Mouse (Mus musculus): ENCODE data around the gene Elf2. TPM values are rescaled to one million over a fixed set of nuclear protein-coding genes. Genes with fewer than 3 reads are reported as not detected.
A peak's percentile ranks its signal among the peaks of the same experiment; 100 is the strongest.

The Elf2 gene
- polyA plus RNA-seq, 1 experiment, result 21.2 TPM

DNA sequence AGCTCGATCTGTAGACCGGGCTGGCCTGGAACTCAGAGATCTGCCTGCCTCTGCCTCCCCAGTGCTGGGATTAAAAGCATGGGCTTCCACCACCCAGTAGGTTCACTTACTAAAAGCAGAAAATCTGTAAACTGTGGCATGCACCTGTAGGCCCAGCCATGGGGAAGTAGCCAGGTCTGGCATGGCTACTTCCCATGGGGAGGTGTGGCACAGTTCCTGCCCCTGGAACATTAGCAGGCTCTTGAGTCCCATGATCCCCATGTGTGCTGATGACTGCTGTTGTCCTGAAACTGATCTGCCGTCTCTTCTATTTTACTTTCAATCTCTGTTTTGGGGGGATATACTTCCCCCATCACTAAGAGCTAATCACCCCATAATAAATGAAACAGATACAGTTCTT lies 127.4 kb downstream of the Elf2 start:
- TF ChIP-seq POLR2A (IDR thresholded peaks at IDR 0.05; ENCODE audit: low read depth, low read length), result no peak
- TF ChIP-seq CTCF (IDR thresholded peaks at IDR 0.05; ENCODE audit: extremely low read depth, insufficient read length, insufficient replicate concordance, low read depth, low read length), result no peak
- no peak overlapping the region for H3K4me3 ChIP-seq (ENCODE audit: low read depth, low read length)
- WGBS, result 95% methylated on average over 3 of the region's 3 CpGs
- no peak overlapping the region for H3K27ac ChIP-seq (ENCODE audit: insufficient read depth, low read depth, low read length)
- no peaks in the 10 kb centered on the region for H3K27me3 ChIP-seq (ENCODE audit: control insufficient read depth, insufficient read depth, low read length)
- H3K4me1 ChIP-seq (ENCODE audit: control insufficient read depth, insufficient read depth, insufficient read length, low read length), result no peaks in the 10 kb centered on the region
- no peaks in the 10 kb centered on the region for H3K36me3 ChIP-seq (ENCODE audit: control insufficient read depth, insufficient read depth, low read length)

DNA sequence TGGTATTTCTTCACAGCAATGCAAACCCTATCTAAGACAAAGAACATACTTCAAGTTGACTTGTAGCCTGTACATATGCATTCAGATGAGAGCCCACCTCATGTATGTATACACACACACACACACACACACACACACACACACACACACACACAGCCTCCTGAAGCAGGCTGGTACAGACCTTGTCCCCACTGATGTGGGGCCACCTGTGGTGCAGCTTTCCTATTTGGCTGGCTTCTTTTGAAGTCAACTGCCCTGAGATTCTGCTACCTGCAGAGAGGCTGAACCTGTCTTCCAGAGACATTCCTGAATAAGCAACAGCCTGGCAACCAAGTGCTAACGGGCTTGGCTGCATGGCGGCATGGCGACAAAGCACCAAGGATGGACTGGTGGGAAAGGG lies 130.0 kb downstream of the Elf2 start:
- Histone ChIP-seq H3K36me3 (ENCODE audit: control insufficient read depth, insufficient read depth, low read length) (no peaks in the 10 kb centered on the region), H3K27ac (ENCODE audit: insufficient read depth, low read depth, low read length) (no peak overlapping the region), H3K27me3 (ENCODE audit: control insufficient read depth, insufficient read depth, low read length) (no peaks in the 10 kb centered on the region), H3K4me1 (ENCODE audit: control insufficient read depth, insufficient read depth, insufficient read length, low read length) (no peaks in the 10 kb centered on the region), H3K4me3 (ENCODE audit: low read depth, low read length) (no peak overlapping the region)
- 97% methylated on average over 3 of the region's 3 CpGs for WGBS
- no peak for TF ChIP-seq POLR2A (IDR thresholded peaks at IDR 0.05; ENCODE audit: low read depth, low read length)
- no peak for TF ChIP-seq CTCF (IDR thresholded peaks at IDR 0.05; ENCODE audit: extremely low read depth, insufficient read length, insufficient replicate concordance, low read depth, low read length)

DNA sequence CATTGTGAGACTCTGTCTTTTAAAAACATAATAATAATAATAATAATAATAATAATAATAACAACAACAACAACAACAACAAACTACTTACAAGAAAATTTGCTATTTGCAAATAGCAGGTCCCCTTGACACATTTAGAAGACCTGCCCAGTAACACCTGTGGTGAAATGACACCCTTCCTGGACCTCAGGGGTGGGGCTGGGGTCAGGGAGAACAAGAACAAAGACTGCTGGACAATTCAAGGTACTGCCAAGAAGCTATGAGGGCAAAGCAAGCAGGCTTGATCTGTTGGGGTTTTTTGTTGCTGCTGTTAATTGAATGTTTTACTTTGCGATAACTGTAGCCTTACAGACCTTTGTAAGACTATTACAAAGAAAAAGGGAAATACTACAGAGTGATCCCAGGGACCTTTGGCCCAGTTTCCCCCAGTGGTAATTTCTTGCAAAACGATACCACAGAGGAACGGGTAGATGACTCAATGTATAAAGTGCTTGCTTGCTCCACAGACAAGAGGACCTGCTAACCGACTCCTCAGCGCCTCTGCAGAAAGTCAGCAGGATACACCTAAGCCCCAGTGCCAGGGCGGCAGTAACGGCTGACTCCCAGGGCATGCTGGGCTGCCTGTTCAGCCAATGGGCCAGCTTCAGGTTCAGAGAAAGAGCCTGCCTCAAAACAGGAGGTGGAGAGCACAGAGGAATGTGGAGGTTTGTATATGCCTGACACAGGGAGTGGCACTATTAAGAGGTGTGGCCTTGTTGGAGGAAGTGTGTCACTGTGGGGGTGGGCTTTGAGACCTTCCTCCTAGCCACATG lies 130.8 kb downstream of the Elf2 start:
- Histone ChIP-seq H3K36me3 (ENCODE audit: control insufficient read depth, insufficient read depth, low read length) (no peaks in the 10 kb centered on the region), H3K27me3 (ENCODE audit: control insufficient read depth, insufficient read depth, low read length) (no peaks in the 10 kb centered on the region), H3K4me3 (ENCODE audit: low read depth, low read length) (no peak overlapping the region), H3K27ac (ENCODE audit: insufficient read depth, low read depth, low read length) (no peak overlapping the region), H3K4me1 (ENCODE audit: control insufficient read depth, insufficient read depth, insufficient read length, low read length) (no peaks in the 10 kb centered on the region)
- WGBS, result 81% methylated on average over 7 of the region's 7 CpGs
- TF ChIP-seq POLR2A (IDR thresholded peaks at IDR 0.05; ENCODE audit: low read depth, low read length), result no peak

DNA sequence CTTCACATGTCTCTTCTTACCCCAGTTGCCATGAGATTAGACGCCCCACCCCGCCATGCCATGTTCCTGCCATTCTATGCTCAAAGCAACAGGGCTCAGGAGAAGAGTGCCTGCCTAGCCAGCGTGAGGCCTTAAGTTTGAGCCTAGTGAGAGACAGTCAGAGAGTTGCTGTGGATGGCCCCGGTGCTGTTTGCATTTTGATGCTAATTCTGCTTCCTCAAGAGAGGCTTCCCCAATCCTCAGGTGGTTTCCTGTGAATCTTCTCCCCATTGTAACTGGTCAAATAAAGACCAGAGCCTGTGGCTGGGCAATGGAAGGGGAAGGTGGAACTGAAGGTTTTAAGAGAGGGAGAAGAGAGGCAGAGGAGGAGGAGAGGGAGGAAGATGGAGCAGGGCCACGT lies 131.8 kb downstream of the Elf2 start:
- TF ChIP-seq POLR2A (IDR thresholded peaks at IDR 0.05; ENCODE audit: low read depth, low read length) (no peak), CTCF (IDR thresholded peaks at IDR 0.05; ENCODE audit: extremely low read depth, insufficient read length, insufficient replicate concordance, low read depth, low read length) (no peak)
- H3K36me3 ChIP-seq (ENCODE audit: control insufficient read depth, insufficient read depth, low read length), result no peaks in the 10 kb centered on the region
- no peaks in the 10 kb centered on the region for H3K4me1 ChIP-seq (ENCODE audit: control insufficient read depth, insufficient read depth, insufficient read length, low read length)
- H3K4me3 ChIP-seq (ENCODE audit: low read depth, low read length), result no peak overlapping the region
- 76% methylated on average over 5 of the region's 5 CpGs for WGBS
- no peak overlapping the region for H3K27ac ChIP-seq (ENCODE audit: insufficient read depth, low read depth, low read length)
- no peaks in the 10 kb centered on the region for H3K27me3 ChIP-seq (ENCODE audit: control insufficient read depth, insufficient read depth, low read length)

DNA sequence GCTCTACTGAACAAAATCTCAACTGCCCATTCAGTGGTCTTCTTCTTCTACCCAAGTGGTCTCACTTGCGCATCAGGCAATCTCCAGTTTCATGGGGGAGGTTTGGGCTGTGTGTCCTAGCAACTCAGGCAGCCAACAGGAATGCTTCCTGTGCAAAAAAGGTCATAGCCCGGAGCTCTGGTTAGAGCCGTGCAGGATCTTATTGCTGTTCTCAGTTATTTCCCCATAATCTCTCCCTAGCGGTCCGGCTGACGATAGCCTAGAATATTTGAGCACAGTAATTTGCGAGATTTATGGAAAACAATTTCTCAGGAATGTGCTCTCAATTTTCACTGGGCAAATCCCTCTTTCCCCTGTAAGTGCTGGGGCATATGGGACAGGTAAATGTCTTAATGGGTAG lies 133.9 kb downstream of the Elf2 start:
- TF ChIP-seq CTCF (IDR thresholded peaks at IDR 0.05; ENCODE audit: extremely low read depth, insufficient read length, insufficient replicate concordance, low read depth, low read length), result no peak
- no peak for TF ChIP-seq POLR2A (IDR thresholded peaks at IDR 0.05; ENCODE audit: low read depth, low read length)
- Histone ChIP-seq H3K4me3 (ENCODE audit: low read depth, low read length) (no peak overlapping the region), H3K27me3 (ENCODE audit: control insufficient read depth, insufficient read depth, low read length) (no peaks in the 10 kb centered on the region), H3K4me1 (ENCODE audit: control insufficient read depth, insufficient read depth, insufficient read length, low read length) (peaks cover 7% of the 10 kb centered on the region; the same call in 1 of the 2 replicates), H3K36me3 (ENCODE audit: control insufficient read depth, insufficient read depth, low read length) (no peaks in the 10 kb centered on the region), H3K27ac (ENCODE audit: insufficient read depth, low read depth, low read length) (no peak overlapping the region)
- WGBS, result 84% methylated on average over 7 of the region's 7 CpGs

DNA sequence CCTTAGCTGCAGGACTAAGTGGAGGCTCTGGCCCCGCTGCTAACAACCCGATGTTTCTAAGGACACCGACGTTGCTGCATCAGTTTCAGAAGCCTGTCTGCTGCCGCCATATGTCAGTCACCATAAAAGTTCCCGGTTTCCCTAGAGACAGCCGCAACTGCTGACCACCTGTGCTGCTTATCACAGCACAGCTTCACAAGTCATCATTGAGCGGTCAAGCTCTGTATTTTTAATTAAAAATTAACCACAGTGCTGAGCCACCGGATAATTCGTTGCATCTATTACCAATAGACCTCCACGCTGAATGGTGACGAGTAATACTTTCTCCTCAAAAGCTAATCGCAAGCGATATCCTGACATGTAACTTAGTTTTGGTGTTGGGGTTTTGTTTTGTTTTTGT lies 135.6 kb downstream of the Elf2 start:
- no peak for TF ChIP-seq POLR2A (IDR thresholded peaks at IDR 0.05; ENCODE audit: low read depth, low read length)
- TF ChIP-seq CTCF (IDR thresholded peaks at IDR 0.05; ENCODE audit: extremely low read depth, insufficient read length, insufficient replicate concordance, low read depth, low read length), result no peak
- Histone ChIP-seq H3K27me3 (ENCODE audit: control insufficient read depth, insufficient read depth, low read length) (no peaks in the 10 kb centered on the region), H3K36me3 (ENCODE audit: control insufficient read depth, insufficient read depth, low read length) (no peaks in the 10 kb centered on the region), H3K4me3 (ENCODE audit: low read depth, low read length) (no peak overlapping the region), H3K27ac (ENCODE audit: insufficient read depth, low read depth, low read length) (no peak overlapping the region), H3K4me1 (ENCODE audit: control insufficient read depth, insufficient read depth, insufficient read length, low read length) (peaks cover 8% of the 10 kb centered on the region; the same call in 1 of the 2 replicates)
- 55% methylated on average over 14 of the region's 14 CpGs for WGBS

DNA sequence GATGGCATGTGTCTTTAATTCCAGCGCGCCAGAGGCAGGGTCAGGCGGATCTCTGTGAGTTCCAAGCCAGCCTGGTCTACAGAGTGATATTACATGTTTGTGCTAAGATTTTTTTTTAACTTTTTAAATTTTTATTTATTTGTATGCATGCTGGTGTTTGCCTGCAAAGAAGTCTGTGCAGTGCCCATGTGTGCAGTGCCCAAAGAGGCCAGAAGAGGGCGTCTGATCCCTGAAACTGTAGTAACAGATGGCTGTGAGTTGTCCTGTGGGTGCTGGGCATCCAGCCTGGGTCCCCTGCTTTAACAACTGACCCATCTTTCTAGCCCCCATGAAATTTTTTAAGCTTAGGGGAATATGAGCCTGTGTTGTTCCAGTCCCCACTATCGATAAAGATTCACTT lies 136.0 kb downstream of the Elf2 start:
- Histone ChIP-seq H3K4me1 (ENCODE audit: control insufficient read depth, insufficient read depth, insufficient read length, low read length) (peaks cover 8% of the 10 kb centered on the region; the same call in 1 of the 2 replicates), H3K27ac (ENCODE audit: insufficient read depth, low read depth, low read length) (no peak overlapping the region)
- 90% methylated on average over 5 of the region's 5 CpGs for WGBS

More for the DNA sequence above, 136.0 kb downstream of the Elf2 start:
- no peak overlapping the region for H3K4me3 ChIP-seq (ENCODE audit: low read depth, low read length)
- no peaks in the 10 kb centered on the region for H3K27me3 ChIP-seq (ENCODE audit: control insufficient read depth, insufficient read depth, low read length)
- no peaks in the 10 kb centered on the region for H3K36me3 ChIP-seq (ENCODE audit: control insufficient read depth, insufficient read depth, low read length)
- TF ChIP-seq CTCF (IDR thresholded peaks at IDR 0.05; ENCODE audit: extremely low read depth, insufficient read length, insufficient replicate concordance, low read depth, low read length) (peak; percentile 42; the same call in 1 of the 2 replicates), POLR2A (IDR thresholded peaks at IDR 0.05; ENCODE audit: low read depth, low read length) (no peak)
